24 mouse cellular contexts compared by ENCODE assay signal in genomic region chr2:60291381-60291780, GRCm38 (mm10).
"Had no signal": no experiment of that assay in that cellular context is flagged by ENCODE, and none has a peak within 500 bp of the region (broad histone marks: within the 10 kb centered on the region; RNA-seq: fewer than 3 reads in every experiment).

No protein-coding gene starts in this region.

- DNase-seq: gastrocnemius, postnatal 14 days; gastrocnemius, postnatal 36 days; heart, adult 18-20 months; heart, postnatal 14 days; heart, postnatal 36 days; kidney, adult 11 months; kidney, adult 2 months; kidney, adult 9 months; kidney, postnatal 14 days; kidney, postnatal 36 days; layer of hippocampus, adult 9-11 months; layer of hippocampus, postnatal 36 days; left cerebral cortex, postnatal 4 days had no signal

- H3K4me1 ChIP-seq: heart, embryonic 13.5 days; heart, embryonic 15.5 days; hindbrain, embryonic 13.5 days; hindbrain, embryonic 15.5 days; kidney, embryonic 15.5 days; limb, embryonic 13.5 days; limb, embryonic 15.5 days; liver, embryonic 12.5 days had no signal

- H3K4me3 ChIP-seq: heart, embryonic 13.5 days; heart, embryonic 15.5 days; hindbrain, embryonic 13.5 days; hindbrain, embryonic 15.5 days; kidney, embryonic 15.5 days; limb, embryonic 13.5 days; limb, embryonic 15.5 days; liver, embryonic 12.5 days had no signal

- H3K36me3 ChIP-seq: heart, embryonic 13.5 days; heart, embryonic 15.5 days; hindbrain, embryonic 13.5 days; hindbrain, embryonic 15.5 days; kidney, embryonic 15.5 days; limb, embryonic 13.5 days; limb, embryonic 15.5 days; liver, embryonic 12.5 days had no signal

- H3K9ac ChIP-seq: heart, embryonic 13.5 days; heart, embryonic 15.5 days; hindbrain, embryonic 13.5 days; hindbrain, embryonic 15.5 days; kidney, embryonic 15.5 days; limb, embryonic 13.5 days; limb, embryonic 15.5 days; liver, embryonic 12.5 days; liver, embryonic 14.5 days had no signal

- H3K27me3 ChIP-seq: heart, embryonic 13.5 days; heart, embryonic 15.5 days; hindbrain, embryonic 13.5 days; hindbrain, embryonic 15.5 days; kidney, embryonic 15.5 days; limb, embryonic 13.5 days; limb, embryonic 15.5 days; liver, embryonic 12.5 days had no signal

- H3K27ac ChIP-seq: heart, embryonic 13.5 days; heart, embryonic 15.5 days; hindbrain, embryonic 13.5 days; hindbrain, embryonic 15.5 days; hindbrain, postnatal 0 days; kidney, embryonic 15.5 days; kidney, postnatal 0 days; limb, embryonic 13.5 days; limb, embryonic 15.5 days; liver, embryonic 12.5 days; liver, embryonic 14.5 days had no signal
